Mouse (Mus musculus): Measurements from ENCODE around the gene Fundc1. TPM values are rescaled to one million over a fixed set of nuclear protein-coding genes. Genes with fewer than 3 reads are reported as not detected.

Fundc1 gene
- total and polyA plus RNA-seq, 3 experiments = 10.6 to 47.3 (median 34.3) TPM

- no peak overlapping the region for H3K27ac ChIP-seq (ENCODE audit: insufficient read depth, low read depth)
- DNase-seq (ENCODE audit: extremely low read depth) = peak; percentile 9
- H3K4me2 ChIP-seq (ENCODE audit: insufficient read depth, low read depth, poor library complexity, severe bottlenecking) = no peak overlapping the region
- no peaks in the 10 kb centered on the region for H3K79me2 ChIP-seq (replicated peaks; ENCODE audit: control insufficient read depth, extremely low read depth, insufficient read depth, poor library complexity, severe bottlenecking)
- no peak overlapping the region for H3K4me3 ChIP-seq (replicated peaks in 1 of 3; ENCODE audit: low read depth in 2 of 3, low read length in 2 of 3, poor library complexity in 1 of 3)
- TF ChIP-seq ETS1 (conservative IDR thresholded peaks at IDR 0.05; ENCODE audit: low read depth, low read length) (peak; percentile 14; the same call in 1 of the 2 replicates), JUN (IDR thresholded peaks at IDR 0.05; ENCODE audit: insufficient read depth, low read depth, low read length) (no peak), CTCF (conservative IDR thresholded peaks at IDR 0.05 in 1 of 2, IDR thresholded peaks at IDR 0.05 in 1 of 2; ENCODE audit: low read depth in 2 of 2, low read length in 2 of 2) (no peak)
- H3K9ac ChIP-seq (ENCODE audit: insufficient read depth, low read depth) = no peak overlapping the region
- H3K36me3 ChIP-seq (replicated peaks in 1 of 2; ENCODE audit: control insufficient read depth in 1 of 2, insufficient read depth in 1 of 2, low read length in 1 of 2) = no peaks in the 10 kb centered on the region
- in situ Hi-C loops (cut with MboI; ENCODE audit: low pct_ligation_motif_present, low pct_unique_long_range_greater_than_20kb, low sequenced_read_pairs) = no loop called here
- peaks cover 0 to 12% of the 10 kb centered on the region in 2 experiments; a peak in 1 of 4 replicates for H3K4me1 ChIP-seq (ENCODE audit: control insufficient read depth in 1 of 2, insufficient read depth in 2 of 2)
- dilution Hi-C loops (cut with MboI; ENCODE audit: extremely low pct_ligation_motif_present, extremely low pct_unique_long_range_greater_than_20kb, low sequenced_read_pairs) = no loop called here
- no peaks in the 10 kb centered on the region for H3K27me3 ChIP-seq (replicated peaks)
- H3K9me3 ChIP-seq (replicated peaks; ENCODE audit: low read length) = no peaks in the 10 kb centered on the region
Measured at GRCm38 (mm10) chrX:17520086-17520485, 52.0 kb downstream of the Fundc1 start.

- H3K9ac ChIP-seq (ENCODE audit: insufficient read depth, low read depth) = no peak overlapping the region
- H3K4me3 ChIP-seq (replicated peaks in 1 of 3; ENCODE audit: low read depth in 2 of 3, low read length in 2 of 3, poor library complexity in 1 of 3) = no peak overlapping the region
- in situ Hi-C loops (cut with MboI; ENCODE audit: low pct_ligation_motif_present, low pct_unique_long_range_greater_than_20kb, low sequenced_read_pairs) = no loop called here
- H3K27ac ChIP-seq (ENCODE audit: insufficient read depth, low read depth) = no peak overlapping the region
- H3K27me3 ChIP-seq (replicated peaks) = no peaks in the 10 kb centered on the region
- H3K36me3 ChIP-seq (replicated peaks in 1 of 2; ENCODE audit: control insufficient read depth in 1 of 2, insufficient read depth in 1 of 2, low read length in 1 of 2) = no peaks in the 10 kb centered on the region
- H3K79me2 ChIP-seq (replicated peaks; ENCODE audit: control insufficient read depth, extremely low read depth, insufficient read depth, poor library complexity, severe bottlenecking) = no peaks in the 10 kb centered on the region
- no peak for DNase-seq (ENCODE audit: extremely low read depth)
- dilution Hi-C loops (cut with MboI; ENCODE audit: extremely low pct_ligation_motif_present, extremely low pct_unique_long_range_greater_than_20kb, low sequenced_read_pairs) = no loop called here
- H3K4me2 ChIP-seq (ENCODE audit: insufficient read depth, low read depth, poor library complexity, severe bottlenecking) = no peak overlapping the region
- H3K9me3 ChIP-seq (replicated peaks; ENCODE audit: low read length) = no peaks in the 10 kb centered on the region
- no peaks in the 10 kb centered on the region for H3K4me1 ChIP-seq (ENCODE audit: control insufficient read depth in 1 of 2, insufficient read depth in 2 of 2)
- TF ChIP-seq MXI1 (IDR thresholded peaks at IDR 0.05; ENCODE audit: low read depth, low read length) (no peak), ZNF384 (IDR thresholded peaks at IDR 0.05; ENCODE audit: low read depth, low read length) (peak; percentile 76)
Measured at GRCm38 (mm10) chrX:17514012-17514411, 58.1 kb downstream of the Fundc1 start.

DNA sequence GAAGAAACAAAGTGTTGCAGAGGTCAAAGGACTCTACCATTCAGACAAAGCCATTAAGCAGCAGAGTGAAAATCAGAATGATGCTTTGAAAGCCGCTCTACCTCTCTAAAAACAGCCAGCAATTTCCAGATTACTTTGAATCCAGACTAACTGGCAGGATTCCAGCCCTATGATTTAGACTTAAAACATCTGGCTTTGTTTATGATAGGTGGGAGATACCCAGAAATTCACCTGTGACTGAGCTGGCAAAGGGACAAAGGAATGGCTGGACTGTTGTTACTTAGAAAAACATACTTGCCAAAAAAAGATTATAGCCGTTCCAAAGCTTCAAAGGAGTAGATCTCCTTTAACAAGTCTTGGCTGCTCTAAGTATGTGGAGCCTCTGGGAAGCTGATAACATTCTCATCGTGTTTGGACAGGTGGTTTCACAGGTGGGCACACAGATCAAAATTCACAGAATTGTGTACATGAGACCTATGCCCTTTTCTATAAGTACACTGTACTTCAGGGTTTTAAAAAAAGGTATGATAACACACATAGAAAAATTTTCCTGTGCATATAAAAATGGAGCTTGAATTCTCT, 60.0 kb downstream of the Fundc1 start:
- Histone ChIP-seq H3K4me2 (ENCODE audit: insufficient read depth, low read depth, poor library complexity, severe bottlenecking) (no peak overlapping the region), H3K4me3 (replicated peaks in 1 of 3; ENCODE audit: low read depth in 2 of 3, low read length in 2 of 3, poor library complexity in 1 of 3) (no peak overlapping the region), H3K27ac (ENCODE audit: insufficient read depth, low read depth) (no peak overlapping the region), H3K27me3 (replicated peaks) (no peaks in the 10 kb centered on the region), H3K36me3 (replicated peaks in 1 of 2; ENCODE audit: control insufficient read depth in 1 of 2, insufficient read depth in 1 of 2, low read length in 1 of 2) (no peaks in the 10 kb centered on the region), H3K4me1 (ENCODE audit: control insufficient read depth in 1 of 2, insufficient read depth in 2 of 2) (no peaks in the 10 kb centered on the region), H3K79me2 (replicated peaks; ENCODE audit: control insufficient read depth, extremely low read depth, insufficient read depth, poor library complexity, severe bottlenecking) (no peaks in the 10 kb centered on the region), H3K9me3 (replicated peaks; ENCODE audit: low read length) (no peaks in the 10 kb centered on the region), H3K9ac (ENCODE audit: insufficient read depth, low read depth) (no peak overlapping the region)
- DNase-seq (ENCODE audit: extremely low read depth) = no peak
- TF ChIP-seq UBTF (IDR thresholded peaks at IDR 0.05; ENCODE audit: low read depth, low read length) (no peak), JUND (conservative IDR thresholded peaks at IDR 0.05; ENCODE audit: low read depth, low read length) (no peak), SMC3 (IDR thresholded peaks at IDR 0.05; ENCODE audit: low read depth, low read length) (no peak), ZKSCAN1 (IDR thresholded peaks at IDR 0.05; ENCODE audit: borderline replicate concordance, low read depth, low read length) (no peak), ELF1 (IDR thresholded peaks at IDR 0.05; ENCODE audit: low read depth, low read length) (no peak), TCF12 (IDR thresholded peaks at IDR 0.05; ENCODE audit: low read depth, low read length) (no peak), USF1 (IDR thresholded peaks at IDR 0.05; ENCODE audit: low read depth, low read length) (no peak), EP300 (IDR thresholded peaks at IDR 0.05; ENCODE audit: low read length) (no peak)
- dilution Hi-C loops (cut with MboI; ENCODE audit: extremely low pct_ligation_motif_present, extremely low pct_unique_long_range_greater_than_20kb, low sequenced_read_pairs) (no loop called here), in situ Hi-C loops (cut with MboI; ENCODE audit: low pct_ligation_motif_present, low pct_unique_long_range_greater_than_20kb, low sequenced_read_pairs) (no loop called here)

All from CH12.LX (cell line).